Mouse (Mus musculus) gastrocnemius, adult 8-10 months (tissue): Measurements from ENCODE around the gene Fcnb. TPM values are rescaled to one million over a fixed set of nuclear protein-coding genes. Genes with fewer than 3 reads are reported as not detected.

Source experiments
- DNase-seq, 2 experiments: peaks; one replicate each; pipeline ENCODE4 v3.0.0; 2022; ENCODE audit warnings: low spot score in 2 of 2
- total RNA-seq, 4 experiments: library from RNA; stranded (reverse); gene quantifications; 2 replicates each; pipeline ENCODE4 v1.2.4; 2022

The Fcnb gene
- total RNA-seq = not detected

GRCm38 (mm10) chr2:28084768-28085167, at the start of gene Fcnb:
Fcnb (minus strand) TSS chr2:28084885.
- DNase-seq = no peak

GRCm38 (mm10) chr2:28133833-28134232, 49.1 kb upstream of the Fcnb start:
- DNase-seq = no peak

GRCm38 (mm10) chr2:28132117-28132516, 47.4 kb upstream of the Fcnb start:
- no peak for DNase-seq

- DNase-seq = no peak
These were observed 42.2 kb upstream of the Fcnb start for GRCm38 (mm10) chr2:28126763-28127438.

GRCm38 (mm10) chr2:28123910-28124309, 39.2 kb upstream of the Fcnb start:
- no peak for DNase-seq

- DNase-seq = no peak
These were observed 36.6 kb upstream of the Fcnb start for GRCm38 (mm10) chr2:28121309-28121708.

GRCm38 (mm10) chr2:28120342-28120741, 35.7 kb upstream of the Fcnb start:
- DNase-seq = no peak

- DNase-seq = no peak
These were observed 33.9 kb upstream of the Fcnb start for GRCm38 (mm10) chr2:28118518-28119116.

- DNase-seq = no peak
These were observed 33.0 kb upstream of the Fcnb start for GRCm38 (mm10) chr2:28117490-28118308.

GRCm38 (mm10) chr2:28108763-28109162, 24.1 kb upstream of the Fcnb start:
- no peak for DNase-seq

- DNase-seq = no peak
These were observed 21.3 kb upstream of the Fcnb start for GRCm38 (mm10) chr2:28106002-28106401.

- no peak for DNase-seq
These were observed 19.0 kb upstream of the Fcnb start for GRCm38 (mm10) chr2:28103653-28104052.

GRCm38 (mm10) chr2:28101892-28102291, 17.2 kb upstream of the Fcnb start:
- no peak for DNase-seq

- DNase-seq = no peak
These were observed 16.3 kb upstream of the Fcnb start for GRCm38 (mm10) chr2:28100796-28101483.

- DNase-seq = no peak
These were observed 14.1 kb upstream of the Fcnb start for GRCm38 (mm10) chr2:28098547-28099505.

GRCm38 (mm10) chr2:28096751-28097309, 12.1 kb upstream of the Fcnb start:
- DNase-seq = no peak

GRCm38 (mm10) chr2:28092099-28092498, 7.4 kb upstream of the Fcnb start:
- DNase-seq = no peak

GRCm38 (mm10) chr2:28091042-28091441, 6.4 kb upstream of the Fcnb start:
- DNase-seq = no peak

GRCm38 (mm10) chr2:28090299-28091008, 5.8 kb upstream of the Fcnb start:
- DNase-seq = no peak

- no peak for DNase-seq
These were observed 4.4 kb upstream of the Fcnb start for GRCm38 (mm10) chr2:28089095-28089494.
